Mouse (Mus musculus): Measurements from ENCODE around the gene Atoh8.

Gene Atoh8

DNA sequence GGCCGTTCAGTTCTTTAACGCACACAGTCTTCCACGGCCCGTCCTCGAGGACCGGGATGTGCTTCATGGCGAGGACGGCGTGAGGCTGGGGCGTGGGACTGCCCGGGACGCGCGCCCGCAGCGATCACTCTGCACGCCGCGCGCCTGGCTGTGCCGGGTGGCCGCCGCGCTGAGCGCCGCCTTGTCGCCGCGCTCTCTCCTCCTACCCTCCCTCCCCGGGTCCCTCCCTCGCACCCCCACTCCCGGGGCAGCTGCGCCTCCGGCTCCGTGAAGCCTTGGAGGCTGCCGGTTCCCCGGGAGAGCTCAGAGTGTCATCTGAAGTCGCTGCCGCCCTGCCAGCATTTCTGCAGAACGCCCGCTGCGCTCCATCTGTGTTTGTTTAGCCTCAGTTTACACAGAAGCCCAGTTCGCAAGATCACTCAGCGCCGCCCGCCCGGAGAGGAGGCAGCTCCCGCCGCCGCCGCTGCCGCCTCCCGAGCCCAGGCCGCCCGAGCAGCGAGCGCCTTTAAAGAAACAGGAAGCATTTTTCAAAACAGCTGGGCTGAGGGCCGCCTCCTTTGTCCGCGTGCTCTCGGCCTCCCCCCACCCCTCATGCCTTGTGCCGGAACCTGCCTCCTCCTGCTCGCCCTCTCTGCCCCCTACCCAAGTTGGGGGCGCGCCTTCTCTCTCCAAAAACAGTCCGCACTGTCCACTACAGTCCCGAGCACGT lies at the start of gene Atoh8:
Gene Atoh8, minus strand, starts transcription at position 480 of the 709 bp plus-strand sequence.
- peak in 1 of 2 experiments; percentile 57 for DNase-seq (ENCODE audit: low spot score in 2 of 2)

DNA sequence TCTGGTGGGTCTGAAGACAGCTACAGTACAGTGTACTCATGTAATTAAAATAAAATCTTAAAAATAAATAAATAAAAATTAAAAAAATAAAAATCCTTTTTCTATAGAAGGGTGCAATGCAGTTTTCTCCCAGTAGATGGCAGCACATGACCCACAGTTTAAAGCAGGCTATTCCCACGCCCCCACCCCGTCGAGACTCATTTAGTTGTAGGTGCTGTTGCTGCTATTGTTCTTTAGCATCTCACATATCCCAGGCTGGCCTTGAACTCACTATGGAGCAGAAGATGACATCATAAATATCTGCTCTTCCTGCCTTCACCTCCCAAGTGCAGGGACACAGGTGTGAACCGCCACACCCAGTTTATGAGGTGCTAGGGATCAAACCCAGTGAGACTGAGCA lies 48.5 kb upstream of the Atoh8 start:
- peak in 1 of 2 experiments; percentile 65 for DNase-seq (ENCODE audit: low spot score in 2 of 2)

DNA sequence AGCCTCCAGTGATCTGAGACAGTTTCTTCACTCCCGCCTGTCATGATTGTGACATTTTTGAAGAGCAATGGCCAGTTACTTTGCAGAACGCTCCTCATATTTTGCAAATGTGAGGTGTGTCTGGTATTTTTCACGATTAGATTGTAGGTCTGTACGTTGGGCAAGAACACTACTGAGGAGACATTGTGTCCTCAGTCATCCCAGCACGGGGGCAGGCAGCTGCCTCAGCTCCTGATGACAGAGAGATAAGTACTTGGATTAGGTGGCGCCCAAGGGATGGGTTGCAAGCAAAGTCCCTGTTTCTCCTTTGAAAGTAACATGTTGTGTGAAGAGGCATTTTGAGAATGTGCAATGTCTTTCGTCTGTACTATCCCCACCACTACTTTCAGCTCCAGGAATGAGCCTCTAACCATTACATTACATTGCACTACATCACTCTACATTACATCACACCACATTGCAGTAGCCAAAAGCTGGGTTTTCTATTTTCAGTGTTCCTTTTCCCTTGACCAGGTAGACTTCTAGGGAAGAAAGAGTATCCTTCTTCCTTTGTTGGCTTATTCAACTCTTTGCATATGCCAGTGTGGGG lies 45.1 kb upstream of the Atoh8 start:
- no peak for DNase-seq (ENCODE audit: low spot score in 2 of 2)

DNA sequence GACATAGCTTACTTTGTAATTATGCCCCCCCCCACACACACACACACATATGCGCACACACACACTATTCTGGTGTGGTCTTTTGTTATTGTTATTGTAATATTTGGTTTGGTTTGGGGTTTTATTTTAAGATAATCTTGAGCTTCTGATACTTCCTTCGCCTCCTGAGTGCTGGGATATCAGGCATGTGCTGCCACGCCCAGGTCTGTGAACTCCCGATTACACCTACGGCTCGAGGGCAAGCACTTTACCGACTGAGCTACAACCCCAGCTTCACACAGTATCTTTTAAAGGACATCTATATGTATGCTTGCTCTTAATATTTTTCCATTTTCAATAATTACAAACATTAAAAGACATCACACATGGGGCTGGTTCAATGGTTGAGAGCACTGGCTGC lies 44.1 kb upstream of the Atoh8 start:
- DNase-seq (ENCODE audit: low spot score in 2 of 2) = no peak

DNA sequence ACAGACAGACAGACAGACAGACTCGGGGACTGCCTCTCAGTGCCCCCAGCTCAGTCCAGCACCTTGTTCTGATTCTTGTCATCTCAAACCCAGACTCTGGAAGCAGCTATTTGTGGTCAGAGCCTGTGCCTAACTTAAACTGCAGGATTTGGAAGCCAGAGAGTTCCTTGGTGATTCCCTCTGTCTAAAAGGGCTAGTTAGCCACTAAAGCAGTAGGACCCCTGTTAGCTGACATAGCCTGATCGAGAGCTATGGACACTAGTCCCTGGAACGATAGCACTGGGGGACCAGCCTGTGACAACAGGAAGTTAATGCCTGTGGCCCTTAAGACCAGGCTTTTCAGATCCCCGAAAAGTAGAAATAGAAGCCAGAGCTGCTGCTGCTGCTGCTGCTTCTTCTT lies 43.5 kb upstream of the Atoh8 start:
- DNase-seq (ENCODE audit: low spot score in 2 of 2) = no peak

DNA sequence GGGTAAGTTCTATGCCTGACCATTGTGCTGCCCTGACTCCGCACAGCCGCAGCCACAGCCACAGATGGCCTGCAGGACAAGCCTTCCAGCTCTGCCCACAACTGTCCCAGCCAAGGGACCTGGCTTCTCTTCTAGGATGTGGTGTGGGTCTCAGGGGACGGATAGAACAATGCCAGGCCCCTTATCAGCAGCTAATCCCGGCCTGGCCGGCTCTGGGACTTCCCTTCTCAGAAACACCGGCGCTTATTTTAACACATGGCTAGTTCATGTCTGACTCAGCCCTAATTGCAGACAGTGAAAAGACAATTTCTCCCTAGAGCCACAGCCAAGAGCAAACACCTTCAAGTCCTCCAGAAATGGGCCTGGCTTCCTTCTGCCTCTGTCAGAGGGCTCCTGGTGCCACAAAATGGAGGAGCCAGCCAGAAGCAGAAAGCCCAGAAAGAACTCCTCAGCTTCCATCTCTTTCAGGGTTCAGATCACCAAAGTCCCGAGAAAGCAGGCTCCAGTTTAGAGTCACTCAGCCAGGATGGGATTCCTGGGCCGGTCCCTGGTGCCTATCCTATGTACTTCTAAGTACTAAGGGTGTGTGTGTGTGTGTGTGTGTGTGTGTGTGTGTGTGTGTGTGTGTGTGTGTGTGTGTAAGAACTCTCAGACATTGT lies 42.3 kb upstream of the Atoh8 start:
- no peak for DNase-seq (ENCODE audit: low spot score in 2 of 2)

DNA sequence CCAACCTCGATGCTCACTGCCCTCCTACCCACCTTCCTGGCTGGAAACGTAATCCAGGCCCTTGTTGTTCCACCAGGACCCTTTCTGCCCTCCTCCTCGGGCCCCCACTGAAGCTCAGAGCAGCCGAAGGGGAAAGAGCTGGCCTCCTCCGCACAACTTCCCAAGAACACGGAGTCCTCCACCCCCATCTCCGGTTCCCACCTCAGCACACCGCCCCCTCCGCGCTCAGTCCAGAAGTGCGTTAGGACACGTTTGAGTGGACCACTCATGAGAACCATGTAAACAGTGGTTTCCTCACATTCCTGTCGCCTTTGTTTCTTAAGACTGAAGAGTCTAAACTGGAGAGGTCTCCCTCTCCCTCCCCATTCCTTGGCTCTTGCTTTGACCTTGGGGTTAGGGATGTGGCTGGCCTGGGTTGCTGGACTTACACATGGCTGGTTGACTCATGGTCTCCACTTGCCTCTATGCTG lies 41.6 kb upstream of the Atoh8 start:
- DNase-seq (ENCODE audit: low spot score in 2 of 2) = no peak

DNA sequence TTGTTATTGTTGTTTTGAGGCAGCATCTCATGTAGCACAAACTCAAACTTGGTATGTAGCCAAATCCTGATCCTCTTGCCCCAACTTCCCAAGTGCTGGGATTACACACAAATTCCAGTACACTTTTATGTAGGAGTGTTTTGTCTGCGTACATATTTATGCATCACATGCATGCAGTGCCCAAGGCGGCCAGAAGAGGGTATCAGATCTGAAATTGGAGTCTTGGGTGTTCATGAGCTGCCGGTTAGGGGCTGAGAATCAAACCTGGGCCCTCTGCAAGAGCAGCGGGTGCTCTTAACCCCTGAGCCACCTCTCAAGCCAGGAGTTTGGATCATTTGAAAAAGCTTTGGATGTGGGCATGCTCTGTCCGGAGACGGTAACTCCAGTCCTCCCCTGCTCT lies 40.8 kb upstream of the Atoh8 start:
- DNase-seq (ENCODE audit: low spot score in 2 of 2) = no peak

DNA sequence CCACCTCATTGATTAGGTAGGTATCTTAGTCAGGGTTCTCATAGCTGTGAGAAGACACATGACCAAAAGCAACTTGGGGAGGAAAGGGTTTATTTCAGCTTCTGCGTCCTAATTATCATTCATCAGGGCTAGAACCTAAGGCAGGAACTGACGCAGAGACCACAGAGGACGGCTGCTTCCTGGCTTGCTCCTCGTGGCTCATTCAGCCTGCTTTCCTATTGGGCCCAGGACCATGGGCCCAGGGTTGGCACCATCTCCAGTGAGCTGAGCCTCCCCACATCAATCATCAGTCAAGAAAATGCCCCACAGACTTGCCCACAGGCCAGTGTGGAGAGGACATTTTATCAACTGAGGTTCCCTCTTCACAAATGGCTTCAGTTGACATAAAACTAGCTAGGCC lies 40.1 kb upstream of the Atoh8 start:
- no peak for DNase-seq (ENCODE audit: low spot score in 2 of 2)

DNA sequence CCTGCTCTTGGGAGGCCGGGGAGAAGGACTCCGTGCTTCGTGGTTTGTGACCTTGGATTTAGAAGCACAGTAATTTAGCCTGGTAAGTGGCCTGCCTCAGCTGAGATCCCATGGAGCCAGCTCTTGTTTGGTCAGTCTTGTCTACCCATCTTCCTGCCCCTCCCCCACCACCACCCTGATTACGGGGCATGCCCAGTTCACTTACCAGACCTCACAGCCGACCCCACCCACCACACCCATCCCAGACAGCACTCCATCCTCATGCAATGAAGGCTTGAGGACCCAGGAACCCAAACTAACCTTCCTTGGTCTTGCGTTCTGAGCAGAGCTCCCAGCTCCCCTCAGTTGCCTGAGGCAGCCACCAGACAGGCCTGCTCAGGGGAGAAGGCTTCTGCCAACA lies 37.8 kb upstream of the Atoh8 start:
- no peak for DNase-seq (ENCODE audit: low spot score in 2 of 2)

DNA sequence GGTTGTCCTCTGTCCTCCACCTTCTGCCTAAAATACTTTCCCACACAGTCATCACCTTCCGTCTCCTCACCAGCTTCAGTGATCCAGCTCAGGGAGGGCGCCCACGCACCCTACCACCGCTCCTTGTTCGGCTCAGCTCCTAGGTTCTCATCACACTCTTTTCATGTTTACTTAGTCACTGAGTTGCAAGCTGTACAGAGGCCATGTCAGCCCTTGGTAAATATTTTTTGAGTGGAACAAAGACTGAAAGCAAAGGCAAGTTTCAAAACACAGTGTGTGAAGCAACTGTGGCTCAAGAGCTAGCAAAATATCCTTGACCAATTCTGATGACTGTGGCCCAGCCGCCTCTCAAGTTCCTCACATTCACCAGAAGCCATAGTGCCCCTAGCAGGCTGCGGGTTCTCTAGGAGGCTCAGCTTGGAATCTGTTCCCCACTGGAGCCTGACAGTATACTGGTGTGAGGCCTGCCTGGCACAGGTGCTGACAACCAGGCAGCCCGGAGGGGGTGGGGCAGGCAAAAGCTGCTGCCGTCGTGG lies 36.9 kb upstream of the Atoh8 start:
- DNase-seq (ENCODE audit: low spot score in 2 of 2) = no peak

DNA sequence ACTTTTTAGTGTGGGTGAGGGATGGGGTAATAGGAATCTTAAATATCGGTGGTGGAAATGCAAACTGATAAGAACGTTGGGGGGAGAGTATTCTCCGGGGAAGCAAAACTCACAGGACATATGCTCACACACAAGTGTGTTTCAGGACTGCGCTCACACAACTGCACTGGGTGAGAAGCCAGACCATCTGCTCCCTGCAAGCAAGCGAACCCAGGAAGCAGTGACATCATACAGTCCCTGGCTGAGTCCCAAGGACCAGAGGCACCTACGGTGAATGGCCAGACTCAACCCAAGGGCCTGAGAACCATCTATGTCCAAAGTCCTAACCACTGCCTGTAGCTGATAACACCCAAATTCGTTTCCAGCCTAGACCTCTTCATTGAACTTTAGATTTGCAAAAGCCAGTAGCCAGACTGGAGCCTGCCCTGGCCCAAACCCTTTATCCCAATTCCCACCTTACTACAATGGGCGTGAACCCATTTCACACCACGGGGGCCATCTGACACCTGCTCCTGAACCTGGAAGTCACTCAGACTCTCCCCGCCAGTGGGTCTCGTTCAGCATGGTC lies 35.7 kb upstream of the Atoh8 start:
- no peak for DNase-seq (ENCODE audit: low spot score in 2 of 2)

DNA sequence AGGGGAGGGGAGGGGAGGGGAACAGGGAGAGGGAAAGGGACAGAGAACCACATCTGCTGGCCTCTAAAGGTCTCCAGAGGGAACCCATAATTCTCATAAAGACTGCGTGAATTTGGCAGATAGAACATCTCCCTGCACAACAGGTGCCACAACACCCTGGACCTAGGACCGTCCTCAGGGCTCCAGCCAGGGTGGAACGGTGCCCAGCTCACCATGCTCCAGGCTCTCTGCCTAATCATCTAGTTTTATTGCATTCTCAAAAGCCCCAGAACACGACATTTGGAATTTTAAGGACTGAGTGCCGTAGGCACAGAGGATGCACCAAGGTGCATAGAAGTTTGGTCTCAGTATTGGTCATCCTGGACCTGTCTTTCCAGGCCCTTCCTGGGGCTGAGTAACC lies 34.9 kb upstream of the Atoh8 start:
- no peak for DNase-seq (ENCODE audit: low spot score in 2 of 2)

DNA sequence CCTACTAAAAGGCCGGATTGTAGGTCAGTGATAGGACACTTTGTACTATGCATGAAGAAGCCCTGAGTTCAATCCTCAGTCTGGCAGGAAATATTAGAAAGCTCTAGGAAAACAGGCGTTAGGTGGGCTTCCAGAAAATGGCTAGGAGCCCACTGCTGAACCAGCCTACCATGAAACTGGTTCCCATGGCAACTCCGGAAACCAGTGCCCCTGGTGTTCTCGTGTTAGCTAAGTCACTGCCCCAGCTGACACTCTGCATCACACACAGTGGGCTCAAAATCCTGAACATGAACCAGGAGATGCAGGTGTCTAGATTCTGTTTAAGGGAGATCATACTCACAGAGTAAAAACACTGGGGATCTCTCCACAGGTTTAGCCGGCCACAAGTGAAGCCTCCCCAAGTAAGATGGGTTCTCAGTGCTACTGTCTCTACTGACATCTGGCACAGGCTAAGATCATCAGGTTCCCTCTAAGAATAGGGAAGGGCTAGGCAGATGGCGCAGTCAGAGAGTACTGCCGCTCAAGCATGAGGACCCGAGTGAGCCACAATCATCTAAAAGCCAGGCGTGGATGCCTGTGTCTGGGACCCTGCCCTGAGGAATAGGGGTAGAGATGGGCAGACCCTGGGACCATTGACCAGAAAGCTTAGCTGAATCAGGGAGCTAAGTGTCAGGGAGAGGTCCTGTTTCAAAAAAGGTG lies 32.9 kb upstream of the Atoh8 start:
- DNase-seq (ENCODE audit: low spot score in 2 of 2) = no peak

DNA sequence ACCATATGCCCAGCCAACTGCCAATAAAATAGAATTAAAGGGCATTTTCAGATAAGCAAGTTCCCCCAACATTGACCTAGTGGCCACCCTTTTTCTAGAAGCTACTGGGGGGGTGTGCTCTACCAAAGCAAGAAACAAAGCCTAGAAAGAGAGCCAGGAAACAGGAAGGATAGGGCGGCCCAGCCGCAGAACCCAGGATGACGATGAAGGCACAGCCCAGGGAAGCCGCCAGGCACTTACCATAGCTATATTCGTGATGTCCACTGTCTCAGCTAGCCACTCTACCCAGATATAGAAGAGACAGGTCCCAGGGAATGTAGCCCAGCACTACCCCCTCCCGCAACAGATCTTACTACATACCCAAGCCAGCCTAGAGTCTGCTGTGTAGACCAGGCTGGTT lies 30.3 kb upstream of the Atoh8 start:
- DNase-seq (ENCODE audit: low spot score in 2 of 2) = no peak

DNA sequence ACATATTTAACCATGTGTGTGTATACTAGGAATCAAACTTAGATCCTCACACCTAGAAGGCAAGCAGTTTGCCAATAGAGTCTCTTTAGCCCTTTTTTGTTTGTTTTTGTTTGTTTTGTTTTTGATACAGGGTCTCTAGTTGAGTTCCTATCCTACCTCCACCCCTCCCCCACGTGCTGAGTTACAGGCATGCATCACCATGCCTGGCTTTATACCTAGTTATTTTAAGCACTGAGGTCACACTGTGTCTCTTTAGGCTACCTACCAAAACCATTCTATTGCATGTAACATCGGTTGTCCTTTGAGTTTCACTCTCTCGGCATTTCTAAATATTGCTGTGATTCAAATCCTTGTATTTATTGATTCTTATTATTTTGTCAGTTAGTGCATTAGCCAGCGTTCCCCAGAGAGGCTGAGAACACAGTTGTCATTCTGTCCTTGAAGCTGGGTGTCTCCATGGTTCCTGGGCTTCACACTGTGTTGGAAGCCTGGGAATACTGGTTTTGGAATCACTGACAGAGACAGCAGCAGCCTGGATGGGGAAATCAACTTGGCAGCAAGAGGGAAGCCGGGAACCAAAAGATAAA lies 28.4 kb upstream of the Atoh8 start:
- DNase-seq (ENCODE audit: low spot score in 2 of 2) = no peak

DNA sequence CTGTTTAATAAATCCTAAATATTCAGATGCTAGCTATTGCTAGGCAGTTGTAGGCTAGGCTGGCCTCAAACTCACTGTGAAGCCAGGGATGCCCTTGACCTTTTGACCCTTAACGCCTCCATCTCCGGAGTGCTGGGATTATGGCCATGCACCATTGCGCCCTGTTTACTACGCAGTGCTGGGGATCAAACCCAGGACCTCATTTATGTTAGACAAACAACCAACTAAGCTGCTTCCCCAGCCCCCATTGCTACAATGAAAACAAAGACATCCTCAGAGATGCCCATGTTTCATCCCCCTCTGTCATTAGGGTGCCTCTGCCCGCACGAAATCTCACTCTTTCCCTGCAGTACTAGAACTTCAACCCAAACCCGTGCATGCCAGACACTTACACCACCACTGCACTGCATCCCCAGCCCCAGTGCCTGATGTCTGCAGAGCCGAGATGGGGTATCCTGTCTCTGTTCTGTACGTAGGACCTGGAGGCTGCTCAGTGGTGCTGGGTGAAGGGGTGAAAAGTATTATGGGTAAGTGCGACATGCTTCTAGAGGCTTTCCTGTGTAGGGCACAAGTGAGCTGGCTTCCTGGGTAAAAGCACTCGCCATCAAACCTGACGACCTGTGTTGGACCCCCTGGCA lies 26.4 kb upstream of the Atoh8 start:
- DNase-seq (ENCODE audit: low spot score in 2 of 2) = no peak

DNA sequence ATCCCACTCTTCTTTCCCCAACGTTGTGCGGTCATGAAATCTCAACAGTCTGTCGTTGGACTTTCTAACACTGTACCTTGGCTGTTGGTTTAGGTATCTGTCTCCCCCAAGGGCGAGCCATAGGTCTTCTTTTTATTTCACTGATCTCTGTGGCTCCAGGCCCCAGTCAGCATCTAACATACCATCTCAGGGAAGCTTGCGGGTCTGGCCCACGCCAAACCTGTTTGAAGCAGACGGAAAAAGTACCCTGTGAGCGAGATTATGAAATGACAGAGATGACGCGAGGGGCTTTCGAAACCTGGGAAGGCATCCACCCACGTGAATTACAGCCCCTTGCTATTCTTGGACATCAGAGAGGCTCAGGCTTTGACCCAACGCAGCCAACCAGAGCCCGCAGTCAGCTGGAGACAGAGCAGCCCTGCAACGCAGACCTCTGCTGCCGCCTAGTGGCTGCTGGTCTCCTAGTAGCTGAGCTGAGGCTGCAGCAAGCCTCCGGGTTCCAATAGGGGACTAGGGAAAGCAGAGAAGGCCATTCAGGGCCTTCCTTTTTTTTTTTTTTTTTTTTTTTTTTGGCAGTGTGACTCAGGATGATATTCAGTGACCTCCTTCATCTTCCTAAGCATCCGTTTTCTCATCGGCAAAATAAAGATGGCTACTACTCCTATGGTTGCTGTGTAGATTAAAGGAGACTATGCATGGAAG lies 25.8 kb upstream of the Atoh8 start:
- peak; percentile 82 to 93 for DNase-seq (ENCODE audit: low spot score in 2 of 2)

DNA sequence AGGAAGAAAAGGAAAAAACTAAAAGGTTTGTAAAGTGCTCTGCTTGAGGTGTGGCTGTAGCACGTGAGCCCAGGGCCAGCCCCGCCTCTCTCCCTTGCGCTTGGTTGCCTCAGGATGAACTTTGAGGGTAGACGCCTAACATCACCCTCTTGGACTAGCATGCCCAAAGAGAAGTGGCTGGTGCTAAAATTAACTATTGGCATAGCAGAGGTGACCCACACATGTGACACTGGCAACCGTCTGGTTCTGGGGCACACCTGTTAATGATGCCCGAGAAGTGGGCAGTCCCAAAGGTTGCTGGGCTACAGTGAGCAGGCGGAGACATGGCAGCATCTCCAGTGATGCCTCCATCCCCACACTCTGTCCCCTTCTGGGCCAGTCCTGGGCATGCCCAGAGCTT lies 24.1 kb upstream of the Atoh8 start:
- no peak for DNase-seq (ENCODE audit: low spot score in 2 of 2)

DNA sequence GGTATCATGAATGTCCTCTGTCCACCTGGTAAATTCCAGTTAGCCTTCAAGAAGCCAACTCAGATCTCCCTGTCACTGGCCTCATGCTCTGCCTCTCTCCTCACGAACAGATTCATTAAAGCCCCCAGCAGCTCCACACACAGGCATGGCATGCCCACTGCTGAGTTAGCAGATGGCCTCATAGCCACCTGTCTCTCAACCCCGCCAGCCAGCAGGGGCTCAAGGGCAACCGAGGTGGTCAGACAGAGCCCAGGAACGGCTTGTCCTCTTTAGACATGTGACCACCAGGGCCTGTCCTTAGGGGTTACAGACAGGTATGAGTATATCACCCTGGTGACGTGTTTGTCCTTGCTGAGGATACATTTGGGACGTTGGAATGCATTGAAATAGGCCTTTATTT lies 19.9 kb upstream of the Atoh8 start:
- no peak for DNase-seq (ENCODE audit: low spot score in 2 of 2)
